8 mouse cellular contexts compared by ENCODE assay signal in genomic region chr16:57167514-57167912, GRCm38 (mm10). TPM values are rescaled to one million over a fixed set of nuclear protein-coding genes. Genes with fewer than 3 reads are reported as not detected.
DNase-seq lines count a peak whose midpoint lies in the region; ATAC-seq and TF ChIP-seq lines count a peak whose summit lies in the region.

No protein-coding gene starts in this region.

- DNase-seq in lung, embryonic 14.5 days = peak; percentile 7
- no peak for DNase-seq in lung, adult 18-20 months
- no peak for DNase-seq in T-cell, adult 2 months (ENCODE audit: low spot score)
- no peak for DNase-seq in kidney, postnatal 14 days
- DNase-seq in layer of hippocampus, postnatal 36 days = no peak

- no peak for TF ChIP-seq CTCF in lung, embryonic 14.5 days (IDR thresholded peaks at IDR 0.05; ENCODE audit: low read depth)

- no peaks in the 10 kb centered on the region for H3K27me3 ChIP-seq in lung, embryonic 14.5 days (ENCODE audit: insufficient read depth, low read length)
- H3K27me3 ChIP-seq in limb, embryonic 12.5 days = no peaks in the 10 kb centered on the region
- H3K27me3 ChIP-seq in neural tube, embryonic 15.5 days (replicated peaks) = no peaks in the 10 kb centered on the region

- 18% methylated on average over 5 of the region's 5 CpGs for WGBS in lung, embryonic 14.5 days
- 32% methylated on average over 5 of the region's 5 CpGs for WGBS in limb, embryonic 12.5 days
- 21% methylated on average over 5 of the region's 5 CpGs for WGBS in neural tube, embryonic 15.5 days

- no peak overlapping the region for H3K27ac ChIP-seq in lung, embryonic 14.5 days (ENCODE audit: low read depth)
- H3K27ac ChIP-seq in limb, embryonic 12.5 days = no peak overlapping the region; the same call in 1 of the 2 replicates
- peak overlapping the region; percentile 84 for H3K27ac ChIP-seq in neural tube, embryonic 15.5 days (replicated peaks)

- H3K4me2 ChIP-seq in lung, embryonic 14.5 days = peak overlapping the region; percentile 76
- H3K4me2 ChIP-seq in limb, embryonic 12.5 days = peak overlapping the region; percentile 67
- H3K4me2 ChIP-seq in neural tube, embryonic 15.5 days = peak overlapping the region; percentile 82

- H3K9me3 ChIP-seq in lung, embryonic 14.5 days (ENCODE audit: low read depth, low read length) = no peaks in the 10 kb centered on the region
- no peaks in the 10 kb centered on the region for H3K9me3 ChIP-seq in limb, embryonic 12.5 days
- H3K9me3 ChIP-seq in neural tube, embryonic 15.5 days (replicated peaks) = no peaks in the 10 kb centered on the region

- H3K4me3 ChIP-seq in lung, embryonic 14.5 days (ENCODE audit: low read depth, low read length) = peak overlapping the region; percentile 84
- peak overlapping the region; percentile 78 for H3K4me3 ChIP-seq in limb, embryonic 12.5 days (replicated peaks)
- peak overlapping the region; percentile 59 for H3K4me3 ChIP-seq in neural tube, embryonic 15.5 days (replicated peaks)

- peak overlapping the region; percentile 90 for H3K9ac ChIP-seq in lung, embryonic 14.5 days
- peak overlapping the region; percentile 84 for H3K9ac ChIP-seq in limb, embryonic 12.5 days (replicated peaks)
- H3K9ac ChIP-seq in neural tube, embryonic 15.5 days (replicated peaks) = peak overlapping the region; percentile 63

- H3K36me3 ChIP-seq in lung, embryonic 14.5 days (ENCODE audit: insufficient read depth) = peaks cover 23% of the 10 kb centered on the region
- H3K36me3 ChIP-seq in limb, embryonic 12.5 days = peaks cover 33% of the 10 kb centered on the region
- H3K36me3 ChIP-seq in neural tube, embryonic 15.5 days = peaks cover 20% of the 10 kb centered on the region

- peak; percentile 57 for ATAC-seq in lung, embryonic 14.5 days (ENCODE audit: insufficient read depth)
- peak; percentile 22; the same call in 1 of the 2 replicates for ATAC-seq in erythroid progenitor cell, adult 5-6 weeks (replicated peaks; ENCODE audit: low FRiP score, poor library complexity, severe bottlenecking)
- peak; percentile 40; the same call in 1 of the 2 replicates for ATAC-seq in limb, embryonic 12.5 days (ENCODE audit: insufficient number of reproducible peaks, insufficient read depth, low FRiP score, low TSS enrichment, low read depth)
- ATAC-seq in neural tube, embryonic 15.5 days (ENCODE audit: low FRiP score) = peak; percentile 63; the same call in 1 of the 2 replicates

- no peaks in the 10 kb centered on the region for H3K4me1 ChIP-seq in lung, embryonic 14.5 days (ENCODE audit: insufficient read depth)
- H3K4me1 ChIP-seq in limb, embryonic 12.5 days (replicated peaks) = no peaks in the 10 kb centered on the region; the same call in none of the 2 replicates
- peaks cover 15% of the 10 kb centered on the region for H3K4me1 ChIP-seq in neural tube, embryonic 15.5 days

RNA-seq across cellular contexts. Expression of gene Nit2, which starts 0.4 kb away (rescaled TPM):
- polyA plus RNA-seq in lung, embryonic 14.5 days (2014; fragmentation: Nextera tagmentation; extraction: Ambion mirVana) = 75.1 and 75.4 TPM in 2 replicates
- 10.8 and 14.7 TPM in 2 replicates for total RNA-seq in erythroid progenitor cell, adult 5-6 weeks (2015; ENCODE audit: low replicate concordance)
- 0.39 TPM in 1 of 2 replicates, not detected in the other for total RNA-seq in erythroid progenitor cell, adult 5-6 weeks (2017; ENCODE audit: low replicate concordance)
- polyA plus RNA-seq in limb, embryonic 12.5 days (2016; fragmentation: Nextera tagmentation; extraction: Ambion mirVana) = 78.4 and 85.1 TPM in 2 replicates
- 56.6 and 61.6 TPM in 2 replicates for polyA plus RNA-seq in neural tube, embryonic 15.5 days (2015; fragmentation: Nextera tagmentation; extraction: Ambion mirVana)
- 10 to 100 TPM; 13.0 to 13.8 TPM for total RNA-seq in layer of hippocampus, postnatal 36 days (2021)

RNA-seq across cellular contexts. Expression of gene Tomm70a, which starts 46.0 kb away (rescaled TPM):
- 57.3 and 62.0 TPM in 2 replicates for polyA plus RNA-seq in lung, embryonic 14.5 days (2014; fragmentation: Nextera tagmentation; extraction: Ambion mirVana)
- total RNA-seq in erythroid progenitor cell, adult 5-6 weeks (2015; ENCODE audit: low replicate concordance) = 16.8 and 21.3 TPM in 2 replicates
- 11.4 and 18.1 TPM in 2 replicates for total RNA-seq in erythroid progenitor cell, adult 5-6 weeks (2017; ENCODE audit: low replicate concordance)
- 58.4 and 58.8 TPM in 2 replicates for polyA plus RNA-seq in limb, embryonic 12.5 days (2016; fragmentation: Nextera tagmentation; extraction: Ambion mirVana)
- polyA plus RNA-seq in neural tube, embryonic 15.5 days (2015; fragmentation: Nextera tagmentation; extraction: Ambion mirVana) = 63.2 and 66.8 TPM in 2 replicates
- total RNA-seq in layer of hippocampus, postnatal 36 days (2021) = 100 to 1,000 TPM in 1 of 2 experiments, 10 to 100 TPM in 1; 98.6 to 101 TPM
